Mouse (Mus musculus) limb, embryonic 13.5 days (tissue): ENCODE results near the gene Cdkal1. TPM values are rescaled to one million over a fixed set of nuclear protein-coding genes. Genes with fewer than 3 reads are reported as not detected.

ENCODE experiments used
- ATAC-seq: fragments of 200-750 bp; cut with Nextera tagmentation; 2 replicates; pipeline ENCODE4 v1.8.0; 2017; ENCODE audit warnings: low read depth, moderate number of reproducible peaks, moderate TSS enrichment; ENCODE audit not compliant: low FRiP score
- H3K27ac ChIP-seq: fragments of 300-500 bp; sonication (generic); 2 replicates; pipeline ENCODE4 v1.5.1; 2015; ENCODE audit warnings: inconsistent platforms, mild to moderate bottlenecking, moderate library complexity
- H3K27me3 ChIP-seq: fragments of 300-500 bp; sonication (generic); 2 replicates; pipeline ENCODE4 v1.6.1; 2015; ENCODE audit warnings: mild to moderate bottlenecking, inconsistent platforms
- H3K36me3 ChIP-seq: fragments of 300-500 bp; sonication (generic); 2 replicates; pipeline ENCODE4 v1.6.1; 2015; ENCODE audit warnings: inconsistent platforms, mild to moderate bottlenecking, moderate library complexity
- H3K4me1 ChIP-seq: fragments of 300-500 bp; sonication (generic); 2 replicates; pipeline ENCODE4 v1.6.1; 2015; ENCODE audit warnings: inconsistent platforms
- H3K4me2 ChIP-seq: fragments of 300-500 bp; sonication (generic); replicated peaks from 2 replicates; pipeline ENCODE4 v1.6.1; 2015; ENCODE audit warnings: inconsistent platforms, mild to moderate bottlenecking, moderate library complexity
- H3K4me3 ChIP-seq: fragments of 300-500 bp; sonication (generic); 2 replicates; pipeline ENCODE4 v1.5.1; 2015; ENCODE audit warnings: moderate library complexity, mild to moderate bottlenecking, inconsistent platforms
- H3K9ac ChIP-seq: fragments of 300-500 bp; sonication (generic); 2 replicates; pipeline ENCODE4 v1.6.1; 2015; ENCODE audit warnings: mild to moderate bottlenecking, inconsistent platforms
- H3K9me3 ChIP-seq: fragments of 300-500 bp; sonication (generic); 2 replicates; pipeline ENCODE4 v1.6.1; 2016; ENCODE audit warnings: inconsistent platforms
- WGBS: fragments of 180-500 bp; shearing (Covaris S2); methylation state at CpG from one replicate; pipeline ENCODE4 v1.1.7; 2015; 5-methylcytosine and 5-hydroxymethylcytosine counted together
- polyA plus RNA-seq: library from polyadenylated mRNA; unstranded; fragments of >200 nt; fragmentation: Nextera tagmentation; extraction: Ambion mirVana; gene quantifications from 2 replicates; pipeline ENCODE4 v1.2.1, GENCODE M21; 2015

Cdkal1 gene
- polyA plus RNA-seq, 1 experiment from 2014 or later = 37.9 TPM

GRCm38 (mm10) chr13:29831126-29831525 is 24.3 kb downstream of the Cdkal1 start:
- no peak for ATAC-seq
- Histone ChIP-seq H3K27ac (no peak overlapping the region), H3K27me3 (no peaks in the 10 kb centered on the region), H3K9ac (no peak overlapping the region), H3K4me1 (no peaks in the 10 kb centered on the region), H3K4me2 (no peak overlapping the region), H3K9me3 (no peaks in the 10 kb centered on the region), H3K4me3 (no peak overlapping the region), H3K36me3 (peaks cover 2% of the 10 kb centered on the region; the same call in 1 of the 2 replicates)
- WGBS = 75% methylated on average over 4 of the region's 4 CpGs

- H3K36me3 ChIP-seq = no peaks in the 10 kb centered on the region
- no peak overlapping the region for H3K9ac ChIP-seq
- no peaks in the 10 kb centered on the region for H3K27me3 ChIP-seq
- no peak for ATAC-seq
- H3K27ac ChIP-seq = no peak overlapping the region
- WGBS = 56% methylated on average over 1 of the region's 1 CpGs
- H3K9me3 ChIP-seq = no peaks in the 10 kb centered on the region
- H3K4me2 ChIP-seq = no peak overlapping the region
- no peaks in the 10 kb centered on the region for H3K4me1 ChIP-seq
- no peak overlapping the region for H3K4me3 ChIP-seq
Observed at GRCm38 (mm10) chr13:29828032-29828431, 27.4 kb downstream of the Cdkal1 start.

DNA sequence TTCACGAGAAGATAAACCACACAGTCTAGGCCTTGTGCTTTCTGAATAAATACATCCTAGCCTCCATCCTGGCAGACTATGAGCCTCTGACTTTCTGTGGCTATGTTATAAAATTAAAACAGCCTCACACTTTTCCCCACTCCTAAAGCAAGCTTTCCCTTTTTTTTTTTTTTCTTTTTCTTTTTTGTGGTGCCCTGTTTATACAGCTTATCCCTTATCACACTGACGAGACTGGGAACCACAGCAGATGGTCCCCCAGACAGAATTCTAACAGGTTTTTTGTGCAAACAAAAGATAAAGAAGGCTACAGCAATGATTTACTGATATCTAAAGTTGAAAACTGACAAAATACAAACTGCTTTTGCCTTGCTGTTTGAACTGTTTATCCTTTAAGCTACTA is 29.0 kb downstream of the Cdkal1 start:
- Histone ChIP-seq H3K4me3 (no peak overlapping the region), H3K4me2 (no peak overlapping the region), H3K4me1 (no peaks in the 10 kb centered on the region), H3K9me3 (no peaks in the 10 kb centered on the region), H3K9ac (no peak overlapping the region), H3K27me3 (no peaks in the 10 kb centered on the region), H3K36me3 (no peaks in the 10 kb centered on the region), H3K27ac (no peak overlapping the region)
- 54% methylated on average over 2 of the region's 2 CpGs for WGBS
- ATAC-seq = no peak

- Histone ChIP-seq H3K36me3 (no peaks in the 10 kb centered on the region), H3K9me3 (no peaks in the 10 kb centered on the region), H3K4me2 (no peak overlapping the region), H3K4me1 (no peaks in the 10 kb centered on the region), H3K9ac (no peak overlapping the region), H3K27ac (no peak overlapping the region), H3K27me3 (no peaks in the 10 kb centered on the region), H3K4me3 (no peak overlapping the region)
- ATAC-seq = no peak
Observed at GRCm38 (mm10) chr13:29826041-29826440, 29.4 kb downstream of the Cdkal1 start.

DNA sequence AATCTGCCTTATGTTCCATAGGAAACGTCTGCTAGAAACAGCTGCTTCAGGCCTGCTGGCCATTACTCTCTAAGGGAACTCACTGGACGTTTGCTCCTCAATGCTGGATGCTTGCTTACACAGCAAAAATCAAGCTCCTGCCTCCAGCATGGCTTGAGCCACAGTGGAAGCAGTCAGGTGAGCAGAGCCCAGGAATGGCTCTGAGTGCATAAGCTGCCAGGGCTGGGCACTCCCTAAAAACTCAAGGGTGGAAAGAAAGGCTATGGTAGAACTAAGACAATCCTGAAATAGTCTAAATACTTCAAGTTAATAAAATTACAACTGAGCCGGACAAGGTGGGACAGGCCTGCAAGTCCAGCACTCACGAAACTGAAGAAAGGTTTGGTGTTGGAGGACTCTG is 30.7 kb downstream of the Cdkal1 start:
- H3K4me3 ChIP-seq = no peak overlapping the region
- no peak overlapping the region for H3K27ac ChIP-seq
- H3K9ac ChIP-seq = no peak overlapping the region
- no peak for ATAC-seq
- H3K4me2 ChIP-seq = no peak overlapping the region
- H3K9me3 ChIP-seq = no peaks in the 10 kb centered on the region
- H3K36me3 ChIP-seq = no peaks in the 10 kb centered on the region
- no peaks in the 10 kb centered on the region for H3K4me1 ChIP-seq
- no peaks in the 10 kb centered on the region for H3K27me3 ChIP-seq
- WGBS = 73% methylated on average over 4 of the region's 4 CpGs

DNA sequence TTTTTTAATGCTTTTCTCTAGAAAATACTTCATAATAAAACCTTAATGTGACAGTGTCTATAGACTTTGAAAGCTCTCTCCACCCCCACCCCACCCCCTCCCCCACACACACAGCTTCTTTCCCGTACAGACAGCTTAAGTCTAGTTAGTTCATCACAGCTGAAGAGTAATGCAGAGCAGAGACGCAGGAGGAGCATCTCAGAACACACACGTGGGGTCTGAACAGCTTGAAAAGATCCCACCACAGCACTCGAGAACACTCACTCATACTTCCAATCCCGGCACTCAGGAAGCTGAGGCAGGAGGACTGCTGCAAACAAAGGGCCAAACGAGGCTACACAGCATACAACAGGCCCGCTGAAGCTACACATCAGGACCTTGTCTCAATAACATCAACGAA is 31.1 kb downstream of the Cdkal1 start:
- Histone ChIP-seq H3K4me3 (no peak overlapping the region), H3K4me2 (no peak overlapping the region), H3K4me1 (no peaks in the 10 kb centered on the region), H3K9ac (no peak overlapping the region), H3K36me3 (no peaks in the 10 kb centered on the region), H3K27me3 (no peaks in the 10 kb centered on the region), H3K27ac (no peak overlapping the region), H3K9me3 (no peaks in the 10 kb centered on the region)
- 80% methylated on average over 8 of the region's 8 CpGs for WGBS
- no peak for ATAC-seq

DNA sequence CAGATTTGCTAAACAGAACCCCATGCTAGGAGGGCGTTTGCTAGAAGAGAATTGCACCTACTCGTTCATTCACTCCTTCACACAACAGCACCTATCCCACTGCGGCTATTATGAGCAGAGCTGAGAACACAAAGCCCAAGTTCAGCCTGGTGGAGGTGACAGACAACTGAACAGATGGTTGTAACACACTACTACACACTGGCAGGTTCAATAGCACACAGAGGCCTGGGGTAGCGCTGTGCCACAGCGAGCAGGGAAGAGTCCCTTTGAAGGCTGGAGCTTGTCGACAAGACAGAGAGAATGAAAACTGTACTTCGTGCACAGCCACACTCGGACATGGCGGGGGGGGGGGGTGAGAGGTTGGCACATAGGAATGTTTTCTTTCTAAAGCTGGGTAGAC is 31.6 kb downstream of the Cdkal1 start:
- ATAC-seq = no peak
- H3K4me2 ChIP-seq = no peak overlapping the region
- no peaks in the 10 kb centered on the region for H3K4me1 ChIP-seq
- H3K9me3 ChIP-seq = no peaks in the 10 kb centered on the region
- H3K9ac ChIP-seq = no peak overlapping the region
- H3K4me3 ChIP-seq = no peak overlapping the region
- no peaks in the 10 kb centered on the region for H3K27me3 ChIP-seq
- no peak overlapping the region for H3K27ac ChIP-seq
- 67% methylated on average over 9 of the region's 9 CpGs for WGBS
- no peaks in the 10 kb centered on the region for H3K36me3 ChIP-seq

DNA sequence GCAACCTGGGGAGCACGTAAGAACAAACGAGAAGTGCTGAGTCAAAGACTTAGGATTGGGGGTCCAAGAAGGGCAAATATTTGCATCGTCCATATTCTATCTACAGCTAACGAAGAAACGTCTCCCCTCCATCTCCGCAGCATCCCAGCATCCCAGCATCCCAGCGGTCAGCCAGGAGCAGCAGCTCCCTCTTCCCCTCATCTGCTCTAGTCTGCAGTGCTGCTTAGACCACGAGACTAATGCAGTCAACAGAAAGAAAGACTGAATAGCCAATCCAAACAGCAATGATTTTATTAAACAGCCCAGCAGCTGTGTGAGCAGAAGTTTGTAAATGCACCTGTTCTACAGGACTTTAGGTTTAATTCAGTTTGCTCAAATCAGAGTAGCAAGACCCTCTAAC is 32.0 kb downstream of the Cdkal1 start:
- no peaks in the 10 kb centered on the region for H3K36me3 ChIP-seq
- no peak overlapping the region for H3K4me2 ChIP-seq
- H3K27ac ChIP-seq = no peak overlapping the region
- H3K4me1 ChIP-seq = no peaks in the 10 kb centered on the region
- H3K9ac ChIP-seq = no peak overlapping the region
- H3K9me3 ChIP-seq = no peaks in the 10 kb centered on the region
- H3K4me3 ChIP-seq = no peak overlapping the region
- 82% methylated on average over 8 of the region's 8 CpGs for WGBS
- no peaks in the 10 kb centered on the region for H3K27me3 ChIP-seq
- ATAC-seq = no peak

GRCm38 (mm10) chr13:29819910-29820583 is 35.4 kb downstream of the Cdkal1 start:
- Histone ChIP-seq H3K4me1 (no peaks in the 10 kb centered on the region), H3K27ac (no peak overlapping the region), H3K4me2 (no peak overlapping the region), H3K4me3 (no peak overlapping the region), H3K36me3 (no peaks in the 10 kb centered on the region), H3K27me3 (no peaks in the 10 kb centered on the region), H3K9ac (no peak overlapping the region), H3K9me3 (no peaks in the 10 kb centered on the region)
- no peak for ATAC-seq
- WGBS = 80% methylated on average over 9 of the region's 9 CpGs

GRCm38 (mm10) chr13:29819147-29819546 is 36.3 kb downstream of the Cdkal1 start:
- no peaks in the 10 kb centered on the region for H3K9me3 ChIP-seq
- H3K27me3 ChIP-seq = no peaks in the 10 kb centered on the region
- H3K4me3 ChIP-seq = no peak overlapping the region
- WGBS = 89% methylated on average over 3 of the region's 3 CpGs
- H3K4me1 ChIP-seq = no peaks in the 10 kb centered on the region
- no peak overlapping the region for H3K4me2 ChIP-seq
- H3K27ac ChIP-seq = no peak overlapping the region
- no peak overlapping the region for H3K9ac ChIP-seq
- ATAC-seq = no peak
- no peaks in the 10 kb centered on the region for H3K36me3 ChIP-seq

DNA sequence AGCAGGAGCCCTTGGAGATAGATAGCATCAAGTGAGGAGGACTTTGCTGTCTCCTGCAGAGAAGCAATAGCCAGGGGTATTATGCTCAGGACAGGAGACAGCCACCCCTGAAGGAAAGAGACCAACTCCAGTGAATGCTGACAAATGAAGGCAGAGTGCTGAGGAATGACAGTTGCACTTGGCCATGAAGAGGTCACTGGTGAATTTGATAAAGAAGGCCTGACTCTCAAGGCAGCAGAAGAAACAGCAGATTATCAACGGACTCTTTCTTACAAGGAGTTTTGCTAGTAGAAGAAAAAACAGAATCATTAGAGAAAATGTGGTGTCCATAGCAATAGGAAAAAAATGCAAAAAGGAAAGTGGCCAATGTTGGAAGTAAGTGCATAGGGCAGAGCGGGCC is 37.2 kb downstream of the Cdkal1 start:
- no peak for ATAC-seq

GRCm38 (mm10) chr13:29810780-29811179 is 44.7 kb downstream of the Cdkal1 start:
- H3K27me3 ChIP-seq = no peaks in the 10 kb centered on the region
- no peak overlapping the region for H3K4me3 ChIP-seq
- WGBS = 86% methylated on average over 4 of the region's 4 CpGs

More for the DNA sequence above, 37.2 kb downstream of the Cdkal1 start:
- Histone ChIP-seq H3K9ac (no peak overlapping the region), H3K27me3 (no peaks in the 10 kb centered on the region), H3K9me3 (no peaks in the 10 kb centered on the region), H3K36me3 (no peaks in the 10 kb centered on the region), H3K4me3 (no peak overlapping the region), H3K27ac (no peak overlapping the region), H3K4me2 (no peak overlapping the region), H3K4me1 (no peaks in the 10 kb centered on the region)
- 93% methylated on average over 2 of the region's 2 CpGs for WGBS

DNA sequence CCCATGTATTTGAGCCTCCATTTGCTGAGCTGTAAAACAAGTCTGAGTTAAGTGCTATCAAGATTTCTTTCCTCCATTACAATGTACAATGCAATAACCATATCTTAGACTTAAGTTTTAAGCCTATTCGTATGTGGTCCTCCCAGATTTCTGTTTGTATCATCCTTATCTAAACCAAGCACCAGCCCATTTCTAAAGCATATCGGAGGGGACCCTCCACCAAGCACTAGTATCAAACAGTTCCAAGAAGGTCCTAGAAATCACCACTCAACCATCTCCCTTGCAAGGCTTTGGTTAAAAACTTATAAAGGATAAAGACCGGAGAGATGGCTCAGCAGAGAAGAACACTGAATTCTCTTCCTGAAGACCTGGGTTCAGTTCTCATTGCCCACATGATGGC is 47.1 kb downstream of the Cdkal1 start:
- H3K4me3 ChIP-seq = no peak overlapping the region
- no peaks in the 10 kb centered on the region for H3K36me3 ChIP-seq
- no peak overlapping the region for H3K9ac ChIP-seq
- no peaks in the 10 kb centered on the region for H3K9me3 ChIP-seq
- H3K27me3 ChIP-seq = no peaks in the 10 kb centered on the region
- 0 out of 2 replicates have a peak, but pooled peaks cover 3% of the 10 kb centered on the region for H3K4me1 ChIP-seq
- ATAC-seq = no peak
- 97% methylated on average over 3 of the region's 3 CpGs for WGBS
- H3K27ac ChIP-seq = no peak overlapping the region
- H3K4me2 ChIP-seq = no peak overlapping the region

More at GRCm38 (mm10) chr13:29810780-29811179, 44.7 kb downstream of the Cdkal1 start:
- Histone ChIP-seq H3K4me1 (0 out of 2 replicates have a peak, but pooled peaks cover 3% of the 10 kb centered on the region), H3K36me3 (no peaks in the 10 kb centered on the region), H3K4me2 (no peak overlapping the region), H3K27ac (no peak overlapping the region), H3K9me3 (no peaks in the 10 kb centered on the region), H3K9ac (no peak overlapping the region)
- ATAC-seq = no peak
